Mouse (Mus musculus) intestine, postnatal 0 days (tissue): Measurements from ENCODE around the gene Gm28635. TPM values are rescaled to one million over a fixed set of nuclear protein-coding genes. Genes with fewer than 3 reads are reported as not detected.
A peak's percentile ranks its signal among the peaks of the same experiment; 100 is the strongest.

Experiments used
- ATAC-seq: fragments of 200-750 bp; cut with Nextera tagmentation; 2 replicates; pipeline ENCODE4 v1.8.0; 2017; ENCODE audit warnings: mild to moderate bottlenecking, moderate TSS enrichment, moderate library complexity
- H3K27ac ChIP-seq: fragments of 300-500 bp; sonication (generic); 2 replicates; pipeline ENCODE4 v1.5.1; 2014; ENCODE audit warnings: mild to moderate bottlenecking, low read depth, low read length, moderate library complexity
- H3K27me3 ChIP-seq: fragments of 300-500 bp; sonication (generic); replicated peaks from 2 replicates; pipeline ENCODE4 v1.6.1; 2014; ENCODE audit warnings: low read length, mixed read lengths; ENCODE audit not compliant: control insufficient read depth, insufficient read depth
- H3K36me3 ChIP-seq: fragments of 300-500 bp; sonication (generic); 2 replicates; pipeline ENCODE4 v1.6.1; 2014; ENCODE audit warnings: mild to moderate bottlenecking, moderate library complexity; ENCODE audit not compliant: control insufficient read depth, insufficient read depth
- H3K4me1 ChIP-seq: fragments of 300-500 bp; sonication (generic); replicated peaks from 2 replicates; pipeline ENCODE4 v1.6.1; 2014; ENCODE audit warnings: antibody characterized with exemption, low read length, mixed read lengths; ENCODE audit not compliant: control insufficient read depth, insufficient read depth
- H3K4me2 ChIP-seq: fragments of 300-500 bp; sonication (generic); replicated peaks from 2 replicates; pipeline ENCODE4 v1.6.1; 2014; ENCODE audit warnings: low read depth, mild to moderate bottlenecking, moderate library complexity
- H3K4me3 ChIP-seq: fragments of 300-500 bp; sonication (generic); 2 replicates; pipeline ENCODE4 v1.5.1; 2014; ENCODE audit warnings: low read depth, low read length
- H3K9ac ChIP-seq: fragments of 300-500 bp; sonication (generic); 2 replicates; pipeline ENCODE4 v1.6.1; 2014; ENCODE audit warnings: mild to moderate bottlenecking, low read depth, low read length
- H3K9me3 ChIP-seq: fragments of 300-500 bp; sonication (generic); 2 replicates; pipeline ENCODE4 v1.6.1; 2016; ENCODE audit warnings: mixed run types; ENCODE audit not compliant: control insufficient read depth
- CTCF ChIP-seq: sonication (generic); IDR thresholded peaks from 2 replicates; pipeline ENCODE4 v1.5.1; 2016; ENCODE audit warnings: low read depth, mild to moderate bottlenecking, control low read depth, antibody characterized with exemption, moderate library complexity
- WGBS: fragments of 180-500 bp; shearing (Covaris S2); extraction: QIAGEN DNeasy Blood & Tissue Kit; methylation state at CpG from one replicate; pipeline ENCODE4 v1.1.7; 2014; 5-methylcytosine and 5-hydroxymethylcytosine counted together
- polyA plus RNA-seq: library from polyadenylated mRNA; unstranded; fragments of >200 nt; fragmentation: Nextera tagmentation; extraction: Ambion mirVana; gene quantifications from 2 replicates; pipeline ENCODE4 v1.2.1, GENCODE M21; 2015

Gene Gm28635
- polyA plus RNA-seq, 1 experiment from 2014 or later, result not detected

GRCm38 (mm10) chr2:84627036-84627435 lies 50.8 kb downstream of the Gm28635 start:
- Histone ChIP-seq H3K4me1 (peaks cover 32% of the 10 kb centered on the region), H3K27me3 (no peaks in the 10 kb centered on the region), H3K4me3 (no peak overlapping the region), H3K36me3 (no peaks in the 10 kb centered on the region; the same call in 1 of the 2 replicates), H3K9ac (no peak overlapping the region), H3K4me2 (peak overlapping the region; percentile 27), H3K27ac (peak overlapping the region; percentile 50), H3K9me3 (no peaks in the 10 kb centered on the region)
- WGBS, result 27% methylated on average over 3 of the region's 3 CpGs
- peak; percentile 73 for ATAC-seq
- TF ChIP-seq CTCF, result no peak

- no peaks in the 10 kb centered on the region; the same call in 1 of the 2 replicates for H3K36me3 ChIP-seq
- peaks cover 31% of the 10 kb centered on the region for H3K4me1 ChIP-seq
- no peak overlapping the region for H3K9ac ChIP-seq
- H3K9me3 ChIP-seq, result no peaks in the 10 kb centered on the region
- no peaks in the 10 kb centered on the region for H3K27me3 ChIP-seq
- ATAC-seq, result peak; percentile 41
- H3K4me2 ChIP-seq, result peak overlapping the region; percentile 27
- peak overlapping the region; percentile 76 for H3K27ac ChIP-seq
- no peak for TF ChIP-seq CTCF
- WGBS, result 49% methylated on average over 7 of the region's 7 CpGs
- no peak overlapping the region for H3K4me3 ChIP-seq
These were observed 51.4 kb downstream of the Gm28635 start for GRCm38 (mm10) chr2:84626366-84626975.

GRCm38 (mm10) chr2:84624201-84624600 lies 53.6 kb downstream of the Gm28635 start:
- TF ChIP-seq CTCF, result no peak
- 87% methylated on average over 17 of the region's 17 CpGs for WGBS
- no peak overlapping the region for H3K4me2 ChIP-seq

GRCm38 (mm10) chr2:84623428-84624119 lies 54.3 kb downstream of the Gm28635 start:
- peak overlapping the region; percentile 68 for H3K27ac ChIP-seq
- H3K9ac ChIP-seq, result no peak overlapping the region
- TF ChIP-seq CTCF, result no peak
- H3K4me1 ChIP-seq, result peaks cover 18% of the 10 kb centered on the region
- no peak overlapping the region for H3K4me2 ChIP-seq
- H3K4me3 ChIP-seq, result no peak overlapping the region
- H3K36me3 ChIP-seq, result peaks cover 20% of the 10 kb centered on the region
- WGBS, result 77% methylated on average over 3 of the region's 3 CpGs
- H3K9me3 ChIP-seq, result no peaks in the 10 kb centered on the region
- ATAC-seq, result no peak
- no peaks in the 10 kb centered on the region for H3K27me3 ChIP-seq

More at GRCm38 (mm10) chr2:84624201-84624600, 53.6 kb downstream of the Gm28635 start:
- H3K36me3 ChIP-seq, result peaks cover 20% of the 10 kb centered on the region
- H3K9ac ChIP-seq, result no peak overlapping the region
- H3K9me3 ChIP-seq, result no peaks in the 10 kb centered on the region
- no peak for ATAC-seq
- H3K27me3 ChIP-seq, result no peaks in the 10 kb centered on the region
- peaks cover 21% of the 10 kb centered on the region for H3K4me1 ChIP-seq
- no peak overlapping the region for H3K4me3 ChIP-seq
- peak overlapping the region; percentile 68 for H3K27ac ChIP-seq

GRCm38 (mm10) chr2:84622668-84623067 lies 55.2 kb downstream of the Gm28635 start:
- Histone ChIP-seq H3K4me1 (peaks cover 14% of the 10 kb centered on the region), H3K27me3 (no peaks in the 10 kb centered on the region), H3K36me3 (peaks cover 20% of the 10 kb centered on the region), H3K4me3 (no peak overlapping the region), H3K27ac (peak overlapping the region; percentile 68), H3K9ac (no peak overlapping the region), H3K4me2 (no peak overlapping the region), H3K9me3 (no peaks in the 10 kb centered on the region)
- ATAC-seq, result no peak
- 43% methylated on average over 2 of the region's 2 CpGs for WGBS
- TF ChIP-seq CTCF, result no peak

- Histone ChIP-seq H3K27me3 (no peaks in the 10 kb centered on the region), H3K36me3 (peaks cover 45% of the 10 kb centered on the region), H3K27ac (peak overlapping the region; percentile 73)
These were observed 58.0 kb downstream of the Gm28635 start for GRCm38 (mm10) chr2:84619646-84620340.

More at GRCm38 (mm10) chr2:84619646-84620340, 58.0 kb downstream of the Gm28635 start:
- TF ChIP-seq CTCF, result no peak
- no peak for ATAC-seq
- Histone ChIP-seq H3K4me2 (no peak overlapping the region), H3K4me1 (peaks cover 12% of the 10 kb centered on the region; the same call in 1 of the 2 replicates), H3K9ac (no peak overlapping the region), H3K9me3 (no peaks in the 10 kb centered on the region), H3K4me3 (no peak overlapping the region)
- 92% methylated on average over 21 of the region's 21 CpGs for WGBS
